Mouse (Mus musculus): ENCODE results near the gene Angptl2. TPM values are rescaled to one million over a fixed set of nuclear protein-coding genes. Genes with fewer than 3 reads are reported as not detected.

Angptl2 gene
- polyA plus RNA-seq, 1 experiment, result 6.4 TPM

DNA sequence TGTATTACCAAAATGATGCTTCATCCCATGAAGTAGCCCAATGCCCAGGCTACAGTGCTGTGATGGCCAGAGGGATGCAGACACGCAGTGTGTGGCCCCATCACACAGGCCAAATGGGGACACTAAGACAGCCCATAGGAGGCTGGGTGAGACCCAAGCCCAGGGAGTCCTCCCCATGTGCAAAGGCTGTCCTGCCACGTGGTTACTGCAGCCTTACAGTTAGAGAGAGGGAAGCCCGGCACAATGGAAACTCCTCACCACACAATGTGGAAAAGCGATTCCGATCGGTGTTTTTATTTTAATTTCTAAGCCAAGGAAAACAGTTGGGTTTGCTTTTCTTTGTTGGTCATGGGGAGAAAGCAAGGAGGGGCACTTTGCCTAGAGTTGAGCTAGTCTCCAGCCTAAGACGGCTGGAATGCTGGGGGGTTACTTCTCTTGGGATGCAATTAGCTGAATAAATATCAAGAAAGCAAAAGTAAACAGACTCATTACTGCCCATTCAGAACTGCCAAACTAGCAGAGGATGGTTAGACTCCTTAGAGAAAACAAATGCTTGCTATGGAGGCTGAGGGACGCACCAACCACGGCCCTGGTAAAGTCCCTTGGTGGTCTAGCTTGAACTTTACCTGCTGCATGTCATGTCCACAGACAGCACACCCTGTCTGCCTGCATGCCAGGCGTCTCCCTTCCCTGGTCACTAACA, 7.9 kb downstream of the Angptl2 start:
- Histone ChIP-seq H3K27me3 (ENCODE audit: control insufficient read depth, insufficient read depth, low read length) (no peaks in the 10 kb centered on the region), H3K27ac (ENCODE audit: insufficient read depth, low read length) (no peak overlapping the region), H3K4me1 (ENCODE audit: control insufficient read depth, insufficient read depth, low read length) (peaks cover 26% of the 10 kb centered on the region), H3K4me3 (replicated peaks; ENCODE audit: insufficient read depth, low read depth, low read length) (no peak overlapping the region)
- WGBS, result 92% methylated on average over 10 of the region's 10 CpGs
- no peak for TF ChIP-seq POLR2A (IDR thresholded peaks at IDR 0.05; ENCODE audit: borderline replicate concordance, insufficient read depth, low read length)
- no peak for TF ChIP-seq CTCF (IDR thresholded peaks at IDR 0.05; ENCODE audit: borderline replicate concordance, insufficient read depth, low read depth, low read length)
- DNase-seq, result no peak

DNA sequence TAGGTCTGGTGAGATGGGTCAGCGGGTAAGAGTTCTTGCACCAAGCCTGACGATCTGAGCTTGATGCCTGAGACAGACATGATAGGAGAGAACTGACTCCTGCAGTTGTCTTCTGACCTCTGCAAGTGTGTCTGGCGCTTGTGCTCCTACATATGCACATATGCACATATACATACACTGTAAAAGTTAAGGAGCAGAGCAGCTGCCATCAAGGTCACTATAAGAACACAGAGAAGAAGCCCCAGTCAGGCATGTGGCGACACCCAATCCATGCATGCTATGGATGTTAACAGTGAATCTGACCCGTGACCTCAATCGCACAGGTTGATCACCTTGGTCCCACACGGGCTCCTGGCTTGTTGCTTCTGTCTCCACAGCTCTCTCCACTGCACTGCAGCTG, 10.1 kb downstream of the Angptl2 start:
- Histone ChIP-seq H3K4me3 (replicated peaks; ENCODE audit: insufficient read depth, low read depth, low read length) (no peak overlapping the region), H3K27ac (ENCODE audit: insufficient read depth, low read length) (no peak overlapping the region), H3K27me3 (ENCODE audit: control insufficient read depth, insufficient read depth, low read length) (no peaks in the 10 kb centered on the region), H3K4me1 (ENCODE audit: control insufficient read depth, insufficient read depth, low read length) (peaks cover 22% of the 10 kb centered on the region)
- WGBS, result 96% methylated on average over 7 of the region's 7 CpGs
- no peak for TF ChIP-seq POLR2A (IDR thresholded peaks at IDR 0.05; ENCODE audit: borderline replicate concordance, insufficient read depth, low read length)
- no peak for DNase-seq

DNA sequence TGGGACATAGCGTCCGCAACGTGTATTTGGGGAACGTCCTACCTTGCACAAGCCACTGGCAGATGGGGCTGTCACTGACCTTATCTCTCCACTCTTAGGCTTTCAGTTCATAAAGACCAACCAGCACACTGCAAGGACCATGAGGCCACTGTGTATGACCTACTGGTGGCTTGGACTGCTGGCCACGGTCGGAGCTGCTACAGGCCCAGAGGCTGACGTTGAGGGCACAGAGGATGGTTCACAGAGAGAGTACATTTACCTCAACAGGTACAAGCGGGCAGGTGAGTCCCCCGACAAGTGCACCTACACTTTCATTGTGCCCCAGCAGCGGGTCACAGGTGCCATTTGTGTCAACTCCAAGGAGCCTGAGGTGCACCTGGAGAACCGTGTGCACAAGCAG, 12.2 kb downstream of the Angptl2 start:
- Histone ChIP-seq H3K27me3 (ENCODE audit: control insufficient read depth, insufficient read depth, low read length) (no peaks in the 10 kb centered on the region), H3K4me1 (ENCODE audit: control insufficient read depth, insufficient read depth, low read length) (peaks cover 9% of the 10 kb centered on the region; the same call in 1 of the 2 replicates), H3K27ac (ENCODE audit: insufficient read depth, low read length) (no peak overlapping the region), H3K4me3 (replicated peaks; ENCODE audit: insufficient read depth, low read depth, low read length) (no peak overlapping the region)
- TF ChIP-seq POLR2A (IDR thresholded peaks at IDR 0.05; ENCODE audit: borderline replicate concordance, insufficient read depth, low read length), result no peak
- no peak for TF ChIP-seq CTCF (IDR thresholded peaks at IDR 0.05; ENCODE audit: borderline replicate concordance, insufficient read depth, low read depth, low read length)
- 92% methylated on average over 11 of the region's 11 CpGs for WGBS
- DNase-seq, result no peak

DNA sequence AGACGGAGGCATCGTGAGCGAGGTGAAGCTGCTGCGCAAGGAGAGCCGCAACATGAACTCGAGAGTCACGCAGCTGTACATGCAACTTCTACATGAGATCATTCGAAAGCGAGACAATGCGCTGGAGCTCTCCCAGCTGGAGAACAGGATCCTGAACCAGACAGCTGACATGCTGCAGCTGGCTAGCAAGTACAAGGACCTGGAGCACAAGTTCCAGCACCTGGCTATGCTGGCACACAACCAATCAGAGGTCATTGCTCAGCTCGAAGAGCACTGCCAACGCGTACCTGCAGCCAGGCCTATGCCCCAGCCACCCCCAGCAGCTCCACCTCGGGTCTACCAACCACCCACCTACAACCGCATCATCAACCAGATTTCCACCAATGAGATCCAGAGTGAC, 12.7 kb downstream of the Angptl2 start:
- no peaks in the 10 kb centered on the region for H3K27me3 ChIP-seq (ENCODE audit: control insufficient read depth, insufficient read depth, low read length)
- WGBS, result 78% methylated on average over 15 of the region's 15 CpGs
- TF ChIP-seq CTCF (IDR thresholded peaks at IDR 0.05; ENCODE audit: borderline replicate concordance, insufficient read depth, low read depth, low read length), result no peak
- TF ChIP-seq POLR2A (IDR thresholded peaks at IDR 0.05; ENCODE audit: borderline replicate concordance, insufficient read depth, low read length), result no peak
- H3K4me3 ChIP-seq (replicated peaks; ENCODE audit: insufficient read depth, low read depth, low read length), result no peak overlapping the region
- peaks cover 9% of the 10 kb centered on the region; the same call in 1 of the 2 replicates for H3K4me1 ChIP-seq (ENCODE audit: control insufficient read depth, insufficient read depth, low read length)
- no peak for DNase-seq
- H3K27ac ChIP-seq (ENCODE audit: insufficient read depth, low read length), result no peak overlapping the region

DNA sequence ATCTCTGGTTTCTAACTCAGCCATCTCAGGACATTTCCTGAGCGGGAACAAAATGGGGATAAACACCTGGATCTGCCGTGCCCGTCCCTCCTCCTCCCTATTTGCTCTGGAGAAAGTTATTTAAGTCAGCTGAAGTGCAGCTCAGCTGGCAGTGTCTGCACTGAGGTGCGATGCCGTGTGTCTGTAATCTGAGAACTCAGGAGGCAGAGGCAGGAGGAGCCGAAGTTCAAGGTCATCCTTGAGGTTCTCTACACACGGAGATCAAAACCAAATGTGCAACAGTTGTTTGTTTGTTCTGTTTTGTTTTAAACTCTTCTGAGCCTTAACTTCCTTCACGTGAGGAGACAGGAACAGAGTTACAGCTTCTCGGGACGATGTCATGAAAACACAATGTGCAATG, 14.8 kb downstream of the Angptl2 start:
- Histone ChIP-seq H3K4me1 (ENCODE audit: control insufficient read depth, insufficient read depth, low read length) (peaks cover 18% of the 10 kb centered on the region), H3K27ac (ENCODE audit: insufficient read depth, low read length) (no peak overlapping the region), H3K27me3 (ENCODE audit: control insufficient read depth, insufficient read depth, low read length) (no peaks in the 10 kb centered on the region), H3K4me3 (replicated peaks; ENCODE audit: insufficient read depth, low read depth, low read length) (no peak overlapping the region)
- no peak for TF ChIP-seq CTCF (IDR thresholded peaks at IDR 0.05; ENCODE audit: borderline replicate concordance, insufficient read depth, low read depth, low read length)
- TF ChIP-seq POLR2A (IDR thresholded peaks at IDR 0.05; ENCODE audit: borderline replicate concordance, insufficient read depth, low read length), result no peak
- 87% methylated on average over 10 of the region's 10 CpGs for WGBS
- DNase-seq, result no peak

DNA sequence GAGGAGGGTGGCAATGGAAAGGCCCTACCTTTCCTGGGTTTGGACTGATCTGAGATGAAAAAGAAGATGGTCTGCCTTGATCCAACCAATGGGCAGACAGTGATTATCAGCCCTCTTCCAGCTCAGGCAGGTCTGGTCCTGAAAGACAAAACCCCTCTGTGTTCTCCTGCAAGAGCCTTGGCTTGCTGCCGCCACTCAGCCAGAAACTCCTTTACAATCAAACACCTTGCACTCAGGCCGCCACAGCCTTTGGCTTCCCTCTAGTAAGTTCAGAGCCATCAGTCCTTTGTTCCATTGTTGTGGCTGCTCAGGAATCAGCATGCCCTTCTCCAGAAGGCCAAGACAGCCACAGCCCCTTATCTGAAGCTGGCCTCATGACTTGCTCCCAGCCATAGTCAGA, 15.9 kb downstream of the Angptl2 start:
- no peak for DNase-seq
- Histone ChIP-seq H3K4me1 (ENCODE audit: control insufficient read depth, insufficient read depth, low read length) (peaks cover 23% of the 10 kb centered on the region), H3K27ac (ENCODE audit: insufficient read depth, low read length) (no peak overlapping the region), H3K27me3 (ENCODE audit: control insufficient read depth, insufficient read depth, low read length) (no peaks in the 10 kb centered on the region), H3K4me3 (replicated peaks; ENCODE audit: insufficient read depth, low read depth, low read length) (no peak overlapping the region)
- TF ChIP-seq POLR2A (IDR thresholded peaks at IDR 0.05; ENCODE audit: borderline replicate concordance, insufficient read depth, low read length), result no peak
- TF ChIP-seq CTCF (IDR thresholded peaks at IDR 0.05; ENCODE audit: borderline replicate concordance, insufficient read depth, low read depth, low read length), result no peak
- WGBS, result 81% methylated on average over 2 of the region's 2 CpGs

DNA sequence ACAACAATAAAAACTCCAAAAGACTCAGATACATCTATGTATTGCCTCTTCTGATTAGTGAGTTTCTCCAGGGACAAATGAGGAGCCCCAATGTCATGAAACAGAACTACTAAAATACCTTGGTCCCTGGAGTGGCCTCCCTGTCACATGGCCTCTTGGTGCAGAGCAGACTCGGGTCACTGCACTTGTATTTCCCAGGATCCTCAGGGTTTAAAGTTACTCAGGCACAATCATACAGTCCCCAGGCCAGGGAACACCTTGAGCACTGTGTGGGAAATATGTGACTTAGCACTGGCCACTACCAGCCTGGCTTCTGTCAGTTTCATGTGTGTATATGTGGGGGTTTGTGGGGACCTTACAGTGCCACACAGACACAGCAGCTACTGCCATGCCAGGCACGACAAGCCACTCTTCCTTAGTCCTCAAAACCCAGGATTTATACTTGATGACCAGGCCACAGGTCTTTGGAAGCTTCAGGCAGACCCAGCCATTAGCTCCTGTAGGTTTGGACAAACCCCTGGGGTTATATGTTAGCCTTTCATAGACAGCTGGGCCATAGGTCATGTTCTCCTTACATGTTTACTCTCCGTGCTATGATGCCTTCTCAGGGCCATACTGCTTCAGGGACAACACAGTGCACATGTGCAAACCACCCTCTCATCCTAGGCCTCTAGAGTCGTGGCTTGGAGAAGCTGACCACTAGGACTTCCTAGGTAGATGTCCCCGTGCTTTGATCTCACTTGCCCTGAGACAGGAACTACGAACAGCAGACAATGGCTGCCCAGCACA, 17.1 kb downstream of the Angptl2 start:
- TF ChIP-seq CTCF (IDR thresholded peaks at IDR 0.05; ENCODE audit: borderline replicate concordance, insufficient read depth, low read depth, low read length) (no peak), POLR2A (IDR thresholded peaks at IDR 0.05; ENCODE audit: borderline replicate concordance, insufficient read depth, low read length) (no peak)
- no peak overlapping the region for H3K4me3 ChIP-seq (replicated peaks; ENCODE audit: insufficient read depth, low read depth, low read length)
- no peak for DNase-seq
- no peak overlapping the region for H3K27ac ChIP-seq (ENCODE audit: insufficient read depth, low read length)
- H3K27me3 ChIP-seq (ENCODE audit: control insufficient read depth, insufficient read depth, low read length), result no peaks in the 10 kb centered on the region
- peaks cover 31% of the 10 kb centered on the region for H3K4me1 ChIP-seq (ENCODE audit: control insufficient read depth, insufficient read depth, low read length)
- 82% methylated on average over 6 of the region's 6 CpGs for WGBS

DNA sequence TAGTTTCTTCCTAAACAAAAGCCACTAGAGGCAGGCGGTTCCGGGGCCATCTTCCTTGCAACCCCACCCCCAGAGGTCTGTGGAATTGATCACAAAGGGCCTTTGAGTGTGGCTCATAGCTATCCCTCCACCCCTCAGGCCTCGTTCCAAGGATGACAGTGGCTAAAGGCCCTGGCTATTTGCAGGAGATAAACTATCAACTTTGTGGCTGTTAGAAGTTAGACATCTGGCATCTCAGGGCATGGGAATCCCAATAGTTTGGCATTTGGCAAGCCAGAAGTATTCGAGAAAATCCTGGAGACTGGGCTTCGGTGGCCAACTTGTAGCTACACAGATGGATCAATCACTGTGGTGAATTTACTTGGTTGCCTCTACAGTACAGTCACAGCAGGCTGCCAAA, 18.0 kb downstream of the Angptl2 start:
- no peak for DNase-seq
- H3K4me3 ChIP-seq (replicated peaks; ENCODE audit: insufficient read depth, low read depth, low read length), result no peak overlapping the region
- H3K27ac ChIP-seq (ENCODE audit: insufficient read depth, low read length), result no peak overlapping the region
- H3K4me1 ChIP-seq (ENCODE audit: control insufficient read depth, insufficient read depth, low read length), result peaks cover 31% of the 10 kb centered on the region
- no peaks in the 10 kb centered on the region for H3K27me3 ChIP-seq (ENCODE audit: control insufficient read depth, insufficient read depth, low read length)
- no peak for TF ChIP-seq CTCF (IDR thresholded peaks at IDR 0.05; ENCODE audit: borderline replicate concordance, insufficient read depth, low read depth, low read length)
- no peak for TF ChIP-seq POLR2A (IDR thresholded peaks at IDR 0.05; ENCODE audit: borderline replicate concordance, insufficient read depth, low read length)
- WGBS, result 69% methylated on average over 5 of the region's 5 CpGs

Data from cerebellum, adult 2 months (tissue).